ENCODE assay signal across 16 mouse cellular contexts in genomic region chr1:63869342-63869741, GRCm38 (mm10).
"Had no signal": no experiment of that assay in that cellular context is flagged by ENCODE, and none has a peak within 500 bp of the region (broad histone marks: within the 10 kb centered on the region; RNA-seq: fewer than 3 reads in every experiment).

No protein-coding gene starts in this region.

- H3K27ac ChIP-seq: limb, embryonic 13.5 days; liver, embryonic 15.5 days; midbrain, embryonic 10.5 days; midbrain, embryonic 15.5 days; neural tube, embryonic 13.5 days; stomach, embryonic 15.5 days had no signal

- H3K4me1 ChIP-seq: limb, embryonic 13.5 days; liver, embryonic 15.5 days; midbrain, embryonic 10.5 days; midbrain, embryonic 15.5 days; neural tube, embryonic 13.5 days; stomach, embryonic 15.5 days had no signal

- DNase-seq: kidney, adult 9 months; kidney, postnatal 10 days; kidney, postnatal 4 days; lung, adult 2 months; lung, postnatal 4 days; retina, postnatal 1 day; right cerebral cortex, postnatal 4 days; spleen, adult 18-20 months; thymus, postnatal 36 days had no signal

- H3K27me3 ChIP-seq: limb, embryonic 13.5 days; liver, embryonic 15.5 days; midbrain, embryonic 15.5 days; neural tube, embryonic 13.5 days; stomach, embryonic 15.5 days had no signal

- ATAC-seq: lung, postnatal 0 days; midbrain, embryonic 15.5 days had no signal

- H3K4me3 ChIP-seq: limb, embryonic 13.5 days; liver, embryonic 15.5 days; midbrain, embryonic 10.5 days; midbrain, embryonic 15.5 days; neural tube, embryonic 13.5 days; stomach, embryonic 15.5 days had no signal

- H3K36me3 ChIP-seq: limb, embryonic 13.5 days; liver, embryonic 15.5 days; midbrain, embryonic 10.5 days; midbrain, embryonic 15.5 days; neural tube, embryonic 13.5 days; stomach, embryonic 15.5 days had no signal

- H3K9me3 ChIP-seq: limb, embryonic 13.5 days; liver, embryonic 15.5 days; midbrain, embryonic 10.5 days; midbrain, embryonic 15.5 days; neural tube, embryonic 13.5 days; stomach, embryonic 15.5 days had no signal
